Mouse (Mus musculus) limb, embryonic 11.5 days (tissue): ENCODE data around the gene Tns1. TPM values are rescaled to one million over a fixed set of nuclear protein-coding genes. Genes with fewer than 3 reads are reported as not detected.

Experiments
- ATAC-seq: fragments of 200-750 bp; cut with Nextera tagmentation; 2 replicates; pipeline ENCODE4 v1.8.0; 2017; ENCODE audit warnings: low read depth; ENCODE audit not compliant: insufficient number of reproducible peaks, low FRiP score, low TSS enrichment
- DNase-seq: peaks from one replicate; pipeline ENCODE4 v3.0.0-alpha.2; 2015; ENCODE audit warnings: low spot score
- H3K27ac ChIP-seq: fragments of 300-500 bp; sonication (generic); replicated peaks from 2 replicates; pipeline ENCODE4 v1.5.1; 2014; ENCODE audit warnings: low read depth, mild to moderate bottlenecking, low read length
- H3K27me3 ChIP-seq: fragments of 300-500 bp; sonication (generic); 2 replicates; pipeline ENCODE4 v1.6.1; 2014; ENCODE audit warnings: mild to moderate bottlenecking, low read length, mixed read lengths; ENCODE audit not compliant: control insufficient read depth, insufficient read depth
- H3K36me3 ChIP-seq: fragments of 300-500 bp; sonication (generic); 2 replicates; pipeline ENCODE4 v1.6.1; 2014; ENCODE audit warnings: mild to moderate bottlenecking, low read length, moderate library complexity, mixed read lengths; ENCODE audit not compliant: control insufficient read depth, insufficient read depth
- H3K4me1 ChIP-seq: fragments of 300-500 bp; sonication (generic); 2 replicates; pipeline ENCODE4 v1.6.1; 2014; ENCODE audit warnings: low read length, mixed read lengths; ENCODE audit not compliant: control insufficient read depth, insufficient read depth
- H3K4me2 ChIP-seq: fragments of 300-500 bp; sonication (generic); 2 replicates; pipeline ENCODE4 v1.6.1; 2014; ENCODE audit warnings: low read depth, mild to moderate bottlenecking, moderate library complexity; ENCODE audit not compliant: severe bottlenecking
- H3K4me3 ChIP-seq: fragments of 300-500 bp; sonication (generic); 2 replicates; pipeline ENCODE4 v1.5.1; 2014; ENCODE audit warnings: low read depth, low read length
- H3K9ac ChIP-seq: fragments of 300-500 bp; sonication (generic); 2 replicates; pipeline ENCODE4 v1.6.1; 2014; ENCODE audit warnings: mild to moderate bottlenecking, low read length
- H3K9me3 ChIP-seq: fragments of 300-500 bp; sonication (generic); 2 replicates; pipeline ENCODE4 v1.6.1; 2016; ENCODE audit warnings: low read length; ENCODE audit not compliant: control insufficient read depth
- WGBS: fragments of 180-500 bp; shearing (Covaris S2); extraction: QIAGEN DNeasy Blood & Tissue Kit; methylation state at CpG from one replicate; pipeline ENCODE4 v1.1.7; 2014; 5-methylcytosine and 5-hydroxymethylcytosine counted together
- polyA plus RNA-seq: library from polyadenylated mRNA; unstranded; fragments of >200 nt; fragmentation: Nextera tagmentation; extraction: Ambion mirVana; gene quantifications from 2 replicates; pipeline ENCODE4 v1.2.1, GENCODE M21; 2014

The Tns1 gene
- polyA plus RNA-seq, 1 experiment from 2014 or later, result 36.9 TPM

DNA sequence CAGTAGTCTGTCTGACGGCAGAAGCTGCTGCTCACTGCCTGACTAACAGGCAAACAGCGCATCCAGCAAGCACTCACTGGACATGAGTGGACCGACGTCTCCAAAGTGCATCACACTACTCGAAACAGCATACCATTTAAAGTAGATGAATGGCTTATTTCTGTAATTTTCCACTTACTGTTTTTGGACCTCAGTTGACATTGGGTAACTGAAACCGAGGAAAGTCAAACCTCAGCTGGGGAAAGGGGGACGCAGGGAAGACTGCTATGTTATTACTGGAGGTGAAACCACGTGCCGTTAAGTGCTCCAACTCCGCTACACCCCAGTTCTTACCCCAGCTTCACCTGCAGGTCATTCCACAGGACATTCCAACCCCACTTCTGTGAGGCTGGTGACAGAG, 111.5 kb downstream of the Tns1 start:
- DNase-seq (no peak), ATAC-seq (no peak)
- no peak overlapping the region for H3K27ac ChIP-seq
- peaks cover 39% of the 10 kb centered on the region for H3K4me1 ChIP-seq
- no peak overlapping the region for H3K4me3 ChIP-seq
- WGBS, result 91% methylated on average over 10 of the region's 10 CpGs
- H3K27me3 ChIP-seq, result no peaks in the 10 kb centered on the region
- no peaks in the 10 kb centered on the region for H3K36me3 ChIP-seq
- no peak overlapping the region for H3K9ac ChIP-seq
- H3K9me3 ChIP-seq, result no peaks in the 10 kb centered on the region
- no peak overlapping the region for H3K4me2 ChIP-seq

DNA sequence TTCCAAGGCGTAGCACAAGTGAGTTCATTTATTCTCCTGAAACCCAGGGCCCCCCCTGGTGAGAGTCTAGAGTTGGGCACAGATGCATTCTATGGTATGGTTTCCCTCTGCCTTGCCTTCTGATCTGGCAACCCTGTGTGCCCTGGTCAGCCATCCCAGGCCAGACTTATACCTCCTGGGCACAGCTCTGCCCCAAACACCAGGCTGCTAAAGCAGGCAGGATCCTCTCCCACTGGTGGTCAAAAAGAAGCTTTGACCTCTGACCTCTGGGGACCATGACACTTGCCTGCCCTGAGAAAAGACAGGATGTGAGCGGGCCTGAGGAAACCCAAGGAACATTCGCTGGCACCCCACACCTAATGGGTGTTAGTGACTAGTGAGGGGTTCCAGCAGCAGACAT, 114.8 kb downstream of the Tns1 start:
- ATAC-seq (no peak), DNase-seq (no peak)
- no peaks in the 10 kb centered on the region for H3K36me3 ChIP-seq
- H3K4me1 ChIP-seq, result peaks cover 23% of the 10 kb centered on the region
- H3K27ac ChIP-seq, result no peak overlapping the region
- no peak overlapping the region for H3K4me2 ChIP-seq
- no peak overlapping the region for H3K9ac ChIP-seq
- H3K9me3 ChIP-seq, result no peaks in the 10 kb centered on the region
- H3K27me3 ChIP-seq, result no peaks in the 10 kb centered on the region
- 84% methylated on average over 3 of the region's 3 CpGs for WGBS
- no peak overlapping the region for H3K4me3 ChIP-seq

DNA sequence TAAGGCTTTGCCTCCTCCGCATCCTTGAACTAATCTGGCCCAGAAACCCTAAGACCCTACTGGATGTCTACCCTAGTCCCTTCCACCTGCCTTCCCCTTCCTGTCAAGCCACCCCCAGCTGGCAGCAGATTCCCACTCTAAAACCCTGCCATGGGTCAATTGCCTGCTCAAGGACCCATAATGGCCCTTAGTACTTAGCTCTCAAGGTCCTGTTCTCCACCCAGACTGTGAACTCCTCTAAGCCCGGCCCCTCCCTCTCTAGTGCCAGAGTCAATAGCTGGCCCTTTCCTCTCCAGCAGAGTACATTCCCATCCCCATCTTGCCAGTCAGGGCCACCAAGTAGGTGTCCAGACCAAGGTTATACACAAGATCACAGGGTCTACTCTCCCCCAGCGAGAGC, 115.3 kb downstream of the Tns1 start:
- H3K27me3 ChIP-seq, result no peaks in the 10 kb centered on the region
- 90% methylated on average over 3 of the region's 3 CpGs for whole genome bisulfite sequencing
- H3K27ac ChIP-seq, result no peak overlapping the region
- ATAC-seq (no peak), DNase-seq (no peak)
- no peak overlapping the region for H3K4me3 ChIP-seq
- H3K9ac ChIP-seq, result no peak overlapping the region
- H3K4me2 ChIP-seq, result no peak overlapping the region
- H3K36me3 ChIP-seq, result no peaks in the 10 kb centered on the region
- H3K4me1 ChIP-seq, result peaks cover 21% of the 10 kb centered on the region
- H3K9me3 ChIP-seq, result no peaks in the 10 kb centered on the region

DNA sequence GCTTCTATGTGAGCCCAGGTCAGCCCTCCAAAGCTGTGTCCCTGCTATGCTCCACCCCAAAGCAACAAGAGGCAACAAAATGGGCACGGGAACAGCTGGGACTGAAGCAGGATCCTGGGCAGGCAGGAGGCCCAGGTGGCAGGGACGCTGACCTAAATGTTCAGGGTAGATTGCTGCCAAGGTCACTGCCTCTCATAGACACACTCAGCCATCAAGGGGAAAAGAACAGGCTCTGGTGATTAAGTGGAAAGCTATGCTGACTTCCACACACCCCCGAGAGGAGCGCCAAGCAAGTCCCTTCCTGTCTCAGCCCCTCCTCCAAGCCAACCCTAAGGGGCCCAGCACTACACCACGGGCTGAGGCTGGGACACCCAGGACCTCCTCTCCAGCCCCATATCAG, 115.8 kb downstream of the Tns1 start:
- H3K4me1 ChIP-seq, result peaks cover 21% of the 10 kb centered on the region
- DNase-seq (no peak), ATAC-seq (no peak)
- no peaks in the 10 kb centered on the region for H3K9me3 ChIP-seq
- H3K27ac ChIP-seq, result no peak overlapping the region
- no peak overlapping the region for H3K9ac ChIP-seq
- no peak overlapping the region for H3K4me2 ChIP-seq
- no peaks in the 10 kb centered on the region for H3K36me3 ChIP-seq
- no peak overlapping the region for H3K4me3 ChIP-seq
- WGBS, result 47% methylated on average over 5 of the region's 5 CpGs
- H3K27me3 ChIP-seq, result no peaks in the 10 kb centered on the region

DNA sequence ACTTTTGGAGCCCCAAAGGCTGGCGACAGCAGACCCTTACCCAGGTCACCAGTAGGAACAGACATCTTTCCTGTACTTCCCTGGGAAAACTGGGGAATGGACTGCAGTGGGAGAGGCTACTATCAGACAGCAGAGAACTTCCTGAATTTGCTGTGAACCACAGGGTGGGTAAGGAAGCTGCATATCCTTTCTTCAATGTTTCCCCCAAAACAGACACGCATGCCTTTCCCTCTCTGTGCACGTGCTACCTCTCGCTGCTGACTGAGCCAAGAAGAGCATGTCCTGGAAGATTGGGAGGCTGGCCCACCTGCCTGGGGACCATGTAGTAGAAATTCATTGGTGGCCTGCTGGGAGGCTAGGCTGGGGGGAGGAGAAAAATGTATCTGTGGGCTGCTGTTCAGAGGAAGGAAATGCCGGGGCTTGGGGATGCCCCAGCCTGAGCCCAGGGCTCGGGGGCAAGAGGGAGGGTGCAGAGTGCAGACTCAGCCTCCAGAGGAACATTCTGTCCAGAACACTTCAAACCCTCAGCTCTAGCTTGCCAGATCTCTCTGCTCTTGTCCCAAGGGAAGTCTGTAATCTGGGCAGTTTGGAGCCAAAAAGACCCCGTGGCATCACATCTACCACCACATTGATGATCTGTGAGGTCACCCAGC, 116.7 kb downstream of the Tns1 start:
- ATAC-seq, result no peak
- Histone ChIP-seq H3K36me3 (no peaks in the 10 kb centered on the region), H3K4me1 (peaks cover 21% of the 10 kb centered on the region), H3K4me3 (no peak overlapping the region), H3K4me2 (no peak overlapping the region), H3K9me3 (no peaks in the 10 kb centered on the region), H3K27me3 (no peaks in the 10 kb centered on the region), H3K27ac (0 out of 2 replicates have a peak overlapping the region, but pooled peaks have one; percentile 9), H3K9ac (no peak overlapping the region)
- DNase-seq, result no peak
- 63% methylated on average over 7 of the region's 7 CpGs for WGBS

DNA sequence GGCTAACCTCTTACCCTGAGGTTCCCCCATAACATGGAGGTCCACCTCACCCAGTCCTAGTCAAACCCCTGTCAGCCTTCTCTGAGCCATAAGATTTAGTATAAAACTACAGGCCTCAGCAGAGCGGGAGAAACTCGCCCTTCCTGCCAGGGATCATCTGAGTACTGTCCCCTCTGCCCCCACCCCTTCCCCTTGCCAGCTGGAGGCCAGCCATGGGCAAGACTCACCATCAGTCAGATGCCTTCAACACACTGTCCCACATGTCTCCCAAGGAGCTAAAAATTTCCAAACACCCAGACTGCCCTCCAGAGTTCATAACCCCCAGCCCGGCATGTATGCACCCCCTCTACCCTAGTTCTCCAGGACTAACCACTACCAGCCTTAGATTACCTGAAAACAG, 119.2 kb downstream of the Tns1 start:
- H3K9me3 ChIP-seq, result no peaks in the 10 kb centered on the region
- H3K27ac ChIP-seq, result no peak overlapping the region
- no peaks in the 10 kb centered on the region for H3K36me3 ChIP-seq
- ATAC-seq (no peak), DNase-seq (no peak)
- H3K4me1 ChIP-seq, result peaks cover 34% of the 10 kb centered on the region
- H3K4me2 ChIP-seq, result no peak overlapping the region
- no peak overlapping the region for H3K4me3 ChIP-seq
- H3K9ac ChIP-seq, result no peak overlapping the region
- WGBS, result 82% methylated on average over 3 of the region's 3 CpGs
- H3K27me3 ChIP-seq, result no peaks in the 10 kb centered on the region

DNA sequence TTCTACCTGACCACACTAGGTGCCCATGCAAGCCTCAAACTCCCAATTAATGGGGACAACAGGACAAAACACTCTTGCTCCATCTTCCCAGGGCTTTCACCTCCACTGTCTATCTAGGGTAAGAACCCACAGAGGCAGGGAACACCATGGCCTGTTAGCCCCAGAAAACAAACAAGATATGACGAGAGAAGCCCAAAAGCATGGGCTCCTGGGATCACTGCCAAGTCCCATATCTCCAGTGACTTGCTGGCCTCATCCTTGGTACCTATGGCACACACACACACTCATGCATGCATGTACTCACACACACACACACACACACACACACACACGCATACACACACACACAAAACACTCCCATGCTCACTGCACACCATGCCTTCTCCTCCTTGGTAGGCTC, 120.5 kb downstream of the Tns1 start:
- ATAC-seq (no peak), DNase-seq (no peak)
- no peaks in the 10 kb centered on the region for H3K36me3 ChIP-seq
- H3K4me2 ChIP-seq, result no peak overlapping the region
- H3K27ac ChIP-seq, result no peak overlapping the region
- no peak overlapping the region for H3K9ac ChIP-seq
- H3K4me1 ChIP-seq, result peaks cover 41% of the 10 kb centered on the region
- H3K27me3 ChIP-seq, result no peaks in the 10 kb centered on the region
- WGBS, result 85% methylated on average over 2 of the region's 2 CpGs
- H3K9me3 ChIP-seq, result no peaks in the 10 kb centered on the region
- H3K4me3 ChIP-seq, result no peak overlapping the region

DNA sequence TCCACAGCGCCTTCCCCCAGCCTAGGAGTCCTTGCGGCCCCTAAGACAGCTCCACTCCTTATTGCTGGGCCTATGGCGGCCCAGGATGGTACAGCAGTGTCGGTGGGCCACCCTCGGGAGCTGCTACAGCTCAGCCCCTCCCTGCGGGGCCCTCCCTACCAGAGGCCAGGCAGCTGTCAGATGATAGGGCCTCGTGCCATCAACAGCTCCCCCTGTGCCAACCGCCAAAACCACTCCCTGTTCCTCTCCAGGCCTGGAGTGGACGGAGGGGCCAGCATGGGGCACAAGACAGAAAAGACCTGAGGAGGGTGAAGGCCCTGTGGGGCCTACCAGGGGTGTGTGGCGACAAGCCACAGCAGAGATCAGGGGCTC, 122.8 kb downstream of the Tns1 start:
- Histone ChIP-seq H3K36me3 (no peaks in the 10 kb centered on the region), H3K27ac (peak overlapping the region; percentile 23; the same call in 1 of the 2 replicates), H3K4me2 (no peak overlapping the region), H3K4me3 (no peak overlapping the region), H3K9me3 (no peaks in the 10 kb centered on the region), H3K9ac (no peak overlapping the region), H3K27me3 (no peaks in the 10 kb centered on the region), H3K4me1 (peaks cover 31% of the 10 kb centered on the region)
- 46% methylated on average over 10 of the region's 10 CpGs for WGBS
- DNase-seq, result no peak
- no peak for ATAC-seq

DNA sequence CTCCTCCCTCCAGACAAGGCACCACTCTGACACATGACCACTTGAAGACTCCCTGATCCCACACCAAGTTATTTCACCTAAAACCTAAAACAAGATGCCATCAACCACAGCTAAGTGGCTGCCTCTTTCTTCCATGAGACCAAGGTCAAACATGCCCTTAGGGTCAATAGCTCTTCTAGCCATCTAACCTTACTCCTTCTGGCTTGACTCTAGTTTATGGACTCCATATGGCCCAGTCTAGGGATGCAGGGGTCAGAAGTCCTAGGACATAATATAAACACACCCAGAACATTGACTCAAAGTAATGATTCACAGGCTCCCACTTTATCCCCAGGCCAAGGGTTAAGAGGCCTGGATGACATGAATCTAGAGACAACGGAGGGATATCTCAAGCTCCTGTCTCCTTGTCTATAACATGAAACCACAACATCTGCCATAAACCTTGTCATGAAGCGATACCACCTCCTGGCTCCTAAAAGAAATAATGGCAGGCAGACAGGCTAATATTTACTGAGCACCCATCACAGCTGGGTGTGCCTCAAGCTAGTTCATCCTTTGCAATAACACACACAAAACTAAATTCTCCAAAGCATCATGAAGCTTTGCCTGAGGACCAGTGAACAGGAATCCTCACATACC, 123.3 kb downstream of the Tns1 start:
- DNase-seq, result no peak
- Histone ChIP-seq H3K36me3 (no peaks in the 10 kb centered on the region), H3K27ac (peak overlapping the region; percentile 81), H3K9ac (no peak overlapping the region), H3K4me2 (no peak overlapping the region), H3K27me3 (no peaks in the 10 kb centered on the region), H3K4me3 (no peak overlapping the region), H3K4me1 (peaks cover 31% of the 10 kb centered on the region), H3K9me3 (no peaks in the 10 kb centered on the region)
- ATAC-seq, result no peak
- WGBS, result 30% methylated on average over 2 of the region's 2 CpGs
